Mouse (Mus musculus) limb, embryonic 13.5 days (tissue): Measurements from ENCODE around the gene Efl1. TPM values are rescaled to one million over a fixed set of nuclear protein-coding genes. Genes with fewer than 3 reads are reported as not detected.
A peak's percentile ranks its signal among the peaks of the same experiment; 100 is the strongest.

ENCODE experiments used
- ATAC-seq: fragments of 200-750 bp; cut with Nextera tagmentation; 2 replicates; pipeline ENCODE4 v1.8.0; 2017; ENCODE audit warnings: low read depth, moderate number of reproducible peaks, moderate TSS enrichment; ENCODE audit not compliant: low FRiP score
- H3K27ac ChIP-seq: fragments of 300-500 bp; sonication (generic); 2 replicates; pipeline ENCODE4 v1.5.1; 2015; ENCODE audit warnings: inconsistent platforms, mild to moderate bottlenecking, moderate library complexity
- H3K27me3 ChIP-seq: fragments of 300-500 bp; sonication (generic); 2 replicates; pipeline ENCODE4 v1.6.1; 2015; ENCODE audit warnings: mild to moderate bottlenecking, inconsistent platforms
- H3K36me3 ChIP-seq: fragments of 300-500 bp; sonication (generic); 2 replicates; pipeline ENCODE4 v1.6.1; 2015; ENCODE audit warnings: inconsistent platforms, mild to moderate bottlenecking, moderate library complexity
- H3K4me1 ChIP-seq: fragments of 300-500 bp; sonication (generic); 2 replicates; pipeline ENCODE4 v1.6.1; 2015; ENCODE audit warnings: inconsistent platforms
- H3K4me2 ChIP-seq: fragments of 300-500 bp; sonication (generic); replicated peaks from 2 replicates; pipeline ENCODE4 v1.6.1; 2015; ENCODE audit warnings: inconsistent platforms, mild to moderate bottlenecking, moderate library complexity
- H3K4me3 ChIP-seq: fragments of 300-500 bp; sonication (generic); 2 replicates; pipeline ENCODE4 v1.5.1; 2015; ENCODE audit warnings: moderate library complexity, mild to moderate bottlenecking, inconsistent platforms
- H3K9ac ChIP-seq: fragments of 300-500 bp; sonication (generic); 2 replicates; pipeline ENCODE4 v1.6.1; 2015; ENCODE audit warnings: mild to moderate bottlenecking, inconsistent platforms
- H3K9me3 ChIP-seq: fragments of 300-500 bp; sonication (generic); 2 replicates; pipeline ENCODE4 v1.6.1; 2016; ENCODE audit warnings: inconsistent platforms
- WGBS: fragments of 180-500 bp; shearing (Covaris S2); methylation state at CpG from one replicate; pipeline ENCODE4 v1.1.7; 2015; 5-methylcytosine and 5-hydroxymethylcytosine counted together
- polyA plus RNA-seq: library from polyadenylated mRNA; unstranded; fragments of >200 nt; fragmentation: Nextera tagmentation; extraction: Ambion mirVana; gene quantifications from 2 replicates; pipeline ENCODE4 v1.2.1, GENCODE M21; 2015

Gene Efl1
- 24.2 and 26.0 TPM in 2 replicates for polyA plus RNA-seq

- peak within 1 kb of the TSS; percentile 71 for H3K9ac ChIP-seq
- peaks cover 5% of the 10 kb centered on the region; the same call in 1 of the 2 replicates for H3K36me3 ChIP-seq
- 0% methylated on average over 46 of the region's 46 CpGs for WGBS
- H3K9me3 ChIP-seq = no peaks in the 10 kb centered on the region
- H3K27ac ChIP-seq = no peak within 1 kb of the TSS
- peak within 1 kb of the TSS; percentile 72 for H3K4me3 ChIP-seq
- H3K27me3 ChIP-seq = no peaks in the 10 kb centered on the region
- peaks cover 19% of the 10 kb centered on the region for H3K4me1 ChIP-seq
- H3K4me2 ChIP-seq = peak within 1 kb of the TSS; percentile 68
- peak; percentile 96 for ATAC-seq
Observed at GRCm38 (mm10) chr7:82648353-82649080, at the start of gene Efl1, which contains the start of gene Saxo2. Gene Efl1 (plus strand): TSS chr7:82648614. Gene Saxo2 (minus strand): TSS chr7:82648528.

GRCm38 (mm10) chr7:82602008-82602407 is 46.4 kb upstream of the Efl1 start:
- Histone ChIP-seq H3K4me1 (no peaks in the 10 kb centered on the region), H3K27me3 (no peaks in the 10 kb centered on the region), H3K36me3 (no peaks in the 10 kb centered on the region; the same call in 1 of the 2 replicates), H3K4me3 (no peak overlapping the region), H3K9ac (no peak overlapping the region), H3K4me2 (no peak overlapping the region), H3K27ac (no peak overlapping the region), H3K9me3 (no peaks in the 10 kb centered on the region)
- 69% methylated on average over 4 of the region's 4 CpGs for WGBS
- no peak for ATAC-seq

GRCm38 (mm10) chr7:82605425-82605824 is 43.0 kb upstream of the Efl1 start:
- ATAC-seq = no peak
- H3K9ac ChIP-seq = no peak overlapping the region
- no peak overlapping the region for H3K27ac ChIP-seq
- H3K27me3 ChIP-seq = no peaks in the 10 kb centered on the region
- no peak overlapping the region for H3K4me2 ChIP-seq
- no peaks in the 10 kb centered on the region for H3K4me1 ChIP-seq
- H3K36me3 ChIP-seq = no peaks in the 10 kb centered on the region; the same call in 1 of the 2 replicates
- 82% methylated on average over 6 of the region's 6 CpGs for WGBS
- no peak overlapping the region for H3K4me3 ChIP-seq
- H3K9me3 ChIP-seq = no peaks in the 10 kb centered on the region

GRCm38 (mm10) chr7:82609629-82610028 is 38.8 kb upstream of the Efl1 start:
- Histone ChIP-seq H3K4me1 (no peaks in the 10 kb centered on the region), H3K9me3 (no peaks in the 10 kb centered on the region), H3K27ac (no peak overlapping the region), H3K4me2 (no peak overlapping the region), H3K27me3 (no peaks in the 10 kb centered on the region), H3K4me3 (no peak overlapping the region), H3K36me3 (no peaks in the 10 kb centered on the region), H3K9ac (no peak overlapping the region)
- ATAC-seq = no peak
- 71% methylated on average over 3 of the region's 3 CpGs for WGBS

- Histone ChIP-seq H3K9me3 (no peaks in the 10 kb centered on the region), H3K4me2 (no peak overlapping the region), H3K9ac (no peak overlapping the region), H3K4me3 (no peak overlapping the region), H3K27me3 (no peaks in the 10 kb centered on the region), H3K4me1 (no peaks in the 10 kb centered on the region), H3K27ac (no peak overlapping the region), H3K36me3 (no peaks in the 10 kb centered on the region)
- 11% methylated on average over 7 of the region's 7 CpGs for WGBS
- no peak for ATAC-seq
Observed at GRCm38 (mm10) chr7:82625342-82625741, 23.1 kb upstream of the Efl1 start.

- ATAC-seq = no peak
Observed at GRCm38 (mm10) chr7:82647183-82647582, 1.2 kb upstream of the Efl1 start.

GRCm38 (mm10) chr7:82647909-82648308 is 505 bp upstream of the Efl1 start:
- peak overlapping the region; percentile 72 for H3K4me3 ChIP-seq
- H3K9ac ChIP-seq = peak overlapping the region; percentile 71
- 26% methylated on average over 4 of the region's 4 CpGs for WGBS
- ATAC-seq = peak; percentile 7; the same call in 1 of the 2 replicates
- no peak overlapping the region for H3K27ac ChIP-seq
- H3K9me3 ChIP-seq = no peaks in the 10 kb centered on the region
- no peaks in the 10 kb centered on the region for H3K27me3 ChIP-seq
- peaks cover 5% of the 10 kb centered on the region; the same call in 1 of the 2 replicates for H3K36me3 ChIP-seq
- peaks cover 19% of the 10 kb centered on the region for H3K4me1 ChIP-seq
- H3K4me2 ChIP-seq = peak overlapping the region; percentile 68

More at GRCm38 (mm10) chr7:82647183-82647582, 1.2 kb upstream of the Efl1 start:
- peaks cover 3% of the 10 kb centered on the region; the same call in 1 of the 2 replicates for H3K36me3 ChIP-seq
- H3K9me3 ChIP-seq = no peaks in the 10 kb centered on the region
- H3K4me2 ChIP-seq = no peak overlapping the region
- H3K4me3 ChIP-seq = no peak overlapping the region
- H3K27ac ChIP-seq = no peak overlapping the region
- no peaks in the 10 kb centered on the region for H3K27me3 ChIP-seq
- peaks cover 19% of the 10 kb centered on the region for H3K4me1 ChIP-seq
- 82% methylated on average over 3 of the region's 3 CpGs for WGBS
- no peak overlapping the region for H3K9ac ChIP-seq

- Histone ChIP-seq H3K9ac (peak overlapping the region; percentile 71), H3K4me2 (peak overlapping the region; percentile 68), H3K4me3 (peak overlapping the region; percentile 72), H3K36me3 (peaks cover 5% of the 10 kb centered on the region; the same call in 1 of the 2 replicates), H3K27me3 (no peaks in the 10 kb centered on the region), H3K27ac (no peak overlapping the region), H3K9me3 (no peaks in the 10 kb centered on the region), H3K4me1 (peaks cover 19% of the 10 kb centered on the region)
- ATAC-seq = no peak; the same call in 1 of the 2 replicates
- 12% methylated on average over 6 of the region's 6 CpGs for WGBS
Observed at GRCm38 (mm10) chr7:82649081-82649445, 649 bp downstream of the Efl1 start.

GRCm38 (mm10) chr7:82664604-82665003 is 16.2 kb downstream of the Efl1 start:
- Histone ChIP-seq H3K36me3 (peaks cover 65% of the 10 kb centered on the region), H3K27me3 (no peaks in the 10 kb centered on the region), H3K27ac (no peak overlapping the region), H3K4me2 (no peak overlapping the region), H3K4me3 (no peak overlapping the region), H3K9ac (no peak overlapping the region), H3K4me1 (no peaks in the 10 kb centered on the region), H3K9me3 (0 out of 2 replicates have a peak, but pooled peaks cover 6% of the 10 kb centered on the region)
- ATAC-seq = no peak
- WGBS = 89% methylated on average over 3 of the region's 3 CpGs

GRCm38 (mm10) chr7:82676001-82676400 is 27.6 kb downstream of the Efl1 start:
- no peak overlapping the region for H3K9ac ChIP-seq
- no peaks in the 10 kb centered on the region for H3K9me3 ChIP-seq
- no peaks in the 10 kb centered on the region for H3K27me3 ChIP-seq
- no peak overlapping the region for H3K27ac ChIP-seq
- no peak overlapping the region for H3K4me3 ChIP-seq
- no peak overlapping the region for H3K4me2 ChIP-seq
- H3K4me1 ChIP-seq = peaks cover 3% of the 10 kb centered on the region; the same call in 1 of the 2 replicates
- H3K36me3 ChIP-seq = peaks cover 54% of the 10 kb centered on the region
- no peak for ATAC-seq
- WGBS = 56% methylated on average over 5 of the region's 5 CpGs

GRCm38 (mm10) chr7:82676834-82677233 is 28.4 kb downstream of the Efl1 start:
- 75% methylated on average over 6 of the region's 6 CpGs for WGBS
- 0 out of 2 replicates have a peak, but pooled peaks have one; percentile 11 for ATAC-seq
- Histone ChIP-seq H3K9ac (no peak overlapping the region), H3K27me3 (no peaks in the 10 kb centered on the region), H3K36me3 (peaks cover 53% of the 10 kb centered on the region), H3K27ac (no peak overlapping the region), H3K4me2 (no peak overlapping the region), H3K4me1 (peaks cover 3% of the 10 kb centered on the region; the same call in 1 of the 2 replicates), H3K9me3 (no peaks in the 10 kb centered on the region), H3K4me3 (no peak overlapping the region)

- no peak overlapping the region for H3K9ac ChIP-seq
- no peaks in the 10 kb centered on the region for H3K27me3 ChIP-seq
- ATAC-seq = no peak
- no peak overlapping the region for H3K4me2 ChIP-seq
- H3K4me3 ChIP-seq = no peak overlapping the region
- no peaks in the 10 kb centered on the region for H3K9me3 ChIP-seq
- H3K4me1 ChIP-seq = peaks cover 3% of the 10 kb centered on the region; the same call in 1 of the 2 replicates
- 83% methylated on average over 5 of the region's 5 CpGs for WGBS
- peaks cover 57% of the 10 kb centered on the region for H3K36me3 ChIP-seq
- no peak overlapping the region for H3K27ac ChIP-seq
Observed at GRCm38 (mm10) chr7:82679901-82680300, 31.5 kb downstream of the Efl1 start.
